Mouse (Mus musculus) G1E (cell line): ENCODE measurements around the gene Gimap8.
"Not testable (repeated sequence)": the region's sequence is repeated elsewhere in the genome, so short reads cannot be mapped to it uniquely, and the experiment has no call there.

Experiments
- CTCF ChIP-seq: IDR thresholded peaks from 2 replicates; pipeline ENCODE4 v1.5.1; 2012; ENCODE audit warnings: low read depth, low read length, inconsistent platforms, mixed read lengths
- GATA1 ChIP-seq: IDR thresholded peaks from 2 replicates; pipeline ENCODE4 v1.6.1; 2012; ENCODE audit warnings: borderline replicate concordance, low read length, inconsistent platforms, mixed read lengths
- POLR2AphosphoS5 ChIP-seq: IDR thresholded peaks from 2 replicates; pipeline ENCODE4 v1.6.1; 2012; ENCODE audit warnings: low read depth, low read length, inconsistent platforms; ENCODE audit not compliant: insufficient replicate concordance

DNA sequence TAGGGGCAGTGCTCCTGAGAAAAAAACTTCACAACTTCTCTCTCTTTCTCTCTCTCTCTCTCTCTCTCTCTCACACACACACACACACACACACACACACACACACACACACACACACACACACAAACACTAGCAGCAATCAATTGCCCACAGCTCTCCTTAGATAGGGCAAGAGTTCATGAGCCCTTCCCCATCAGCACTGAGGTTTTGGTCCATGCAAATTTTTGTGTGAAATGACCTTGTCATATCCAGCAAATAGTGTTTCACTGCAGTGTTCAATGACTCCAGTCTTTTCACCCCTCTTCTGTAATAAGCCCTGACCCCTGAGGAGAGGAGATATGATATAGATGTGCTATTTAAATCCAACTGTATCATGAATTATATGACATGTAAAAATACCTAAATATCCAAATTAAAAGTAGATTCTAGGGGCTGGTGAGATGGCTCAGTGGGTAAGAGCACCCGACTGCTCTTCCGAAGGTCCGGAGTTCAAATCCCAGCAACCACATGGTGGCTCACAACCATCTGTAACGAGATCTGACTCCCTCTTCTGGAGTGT, 36.3 kb downstream of the Gimap8 start:
- not testable (repeated sequence) for TF ChIP-seq GATA1, CTCF, POLR2AphosphoS5
